Mouse (Mus musculus): Measurements from ENCODE around the gene Irf1.

DNA sequence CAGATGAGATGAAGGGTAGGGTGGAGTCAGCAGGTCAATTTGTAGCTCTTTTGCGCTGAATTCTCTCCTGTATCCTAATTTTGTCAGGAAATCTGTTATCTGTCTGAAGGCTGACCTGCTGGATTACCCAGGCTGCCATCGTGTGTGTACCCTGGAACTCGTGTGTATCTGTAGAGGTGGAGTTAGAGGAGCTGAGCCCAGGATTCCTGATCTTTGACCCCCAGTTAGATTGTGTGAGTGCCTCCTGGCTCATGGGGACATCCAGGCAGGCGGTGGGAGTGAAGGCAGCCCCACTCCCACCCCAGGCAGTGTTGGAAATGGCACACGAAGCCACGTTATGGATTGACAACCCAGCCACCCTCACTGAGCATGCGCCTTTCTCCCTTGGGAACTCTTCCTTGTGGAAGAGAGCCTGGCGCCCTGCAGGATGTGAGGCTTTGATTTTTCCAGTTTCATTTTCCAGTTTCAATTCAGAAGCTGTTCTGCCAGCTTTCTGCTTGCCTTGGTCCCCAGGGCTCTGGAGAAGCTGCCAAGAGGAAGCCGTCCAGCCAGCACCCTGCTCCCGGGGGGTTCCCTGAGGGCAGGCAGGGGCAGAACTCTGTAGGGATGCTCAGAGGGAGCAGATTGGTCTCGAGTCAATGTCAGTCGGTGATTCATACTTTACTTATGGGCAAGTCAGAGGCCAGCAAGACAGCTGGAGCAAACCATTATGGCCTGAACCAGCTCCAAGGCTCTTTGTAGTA lies 26.8 kb downstream of the Irf1 start:
- TF ChIP-seq CTCF (IDR thresholded peaks at IDR 0.05; ENCODE audit: extremely low read depth, insufficient read depth, insufficient read length, insufficient replicate concordance): no peak
- TF ChIP-seq POLR2A (IDR thresholded peaks at IDR 0.05; ENCODE audit: low read depth, low read length): no peak

Data from spleen, adult 2 months (tissue).